Mouse (Mus musculus) E14TG2a.4 (cell line): ENCODE data around the gene Abl1.

ENCODE experiments used
- CTCF ChIP-seq: conservative IDR thresholded peaks from 2 replicates; pipeline ENCODE4 v1.5.1; 2014; ENCODE audit warnings: low read length
- NANOG ChIP-seq: IDR thresholded peaks from 2 replicates; pipeline ENCODE4 v1.6.1; 2014; ENCODE audit warnings: borderline replicate concordance, low read length, mixed read lengths
- POU5F1 ChIP-seq: IDR thresholded peaks from 2 replicates; pipeline ENCODE4 v1.6.1; 2014; ENCODE audit warnings: low read length, borderline replicate concordance

DNA sequence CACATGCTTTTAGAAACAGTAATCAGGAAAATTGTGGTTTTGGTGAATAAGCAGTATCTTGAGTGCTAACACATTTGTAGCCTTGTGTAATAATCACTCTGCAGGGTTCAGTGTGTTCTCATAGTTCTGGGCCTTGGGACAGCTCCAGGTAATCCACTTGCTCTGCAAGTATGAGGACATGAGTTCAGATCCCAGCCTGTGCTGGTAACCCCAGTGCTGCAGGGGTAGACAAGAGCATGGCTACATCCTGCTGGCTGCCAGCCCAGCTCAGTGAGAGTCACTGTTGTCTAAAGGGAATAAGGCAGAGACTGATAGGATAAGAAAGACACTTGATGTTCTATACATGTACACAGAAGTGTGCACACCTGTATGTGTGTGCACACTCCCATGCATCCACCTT lies 17.7 kb downstream of the Abl1 start:
- no peak for TF ChIP-seq CTCF
- no peak for TF ChIP-seq POU5F1
- no peak for TF ChIP-seq NANOG
